Mouse (Mus musculus): ENCODE results near the gene Lman2. TPM values are rescaled to one million over a fixed set of nuclear protein-coding genes. Genes with fewer than 3 reads are reported as not detected.

Gene Lman2
- total and polyA plus RNA-seq, 2 experiments from 2014 or later = 35.0 to 55.7 TPM

DNA sequence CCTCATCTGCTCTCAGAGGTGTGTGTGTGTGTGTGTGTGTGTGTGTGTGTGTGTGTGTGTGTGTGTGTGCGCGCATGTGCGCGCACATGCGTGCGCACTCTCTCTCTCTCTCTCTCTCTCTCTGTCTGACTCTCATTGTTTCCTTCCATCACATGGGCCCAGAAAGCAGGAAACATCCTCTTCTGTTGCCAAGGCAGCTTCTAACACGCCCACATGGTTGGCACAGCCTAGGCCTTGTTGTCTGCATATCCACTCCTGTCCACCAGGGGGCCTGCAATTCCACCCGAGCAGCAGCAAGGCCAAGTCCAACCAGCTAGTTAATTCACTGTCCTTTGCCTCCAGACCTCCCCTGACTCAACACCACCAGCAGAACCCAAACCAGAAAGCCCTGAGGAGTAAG, 35.0 kb downstream of the Lman2 start:
- Histone ChIP-seq H3K36me3 (ENCODE audit: insufficient read depth, low read length) (peaks cover 15% of the 10 kb centered on the region), H3K4me1 (ENCODE audit: insufficient read depth, low read length) (peaks cover 9% of the 10 kb centered on the region), H3K27ac (ENCODE audit: low read depth, low read length) (no peak overlapping the region), H3K9ac (replicated peaks; ENCODE audit: low read length, poor library complexity, severe bottlenecking) (no peak overlapping the region), H3K4me2 (ENCODE audit: low read depth, low read length, poor library complexity, severe bottlenecking) (no peak overlapping the region), H3K27me3 (ENCODE audit: insufficient read depth, low read length) (no peaks in the 10 kb centered on the region), H3K4me3 (ENCODE audit: low read depth, low read length) (no peak overlapping the region), H3K9me3 (ENCODE audit: low read length) (no peaks in the 10 kb centered on the region)
- 37% methylated on average over 7 of the region's 8 CpGs for WGBS
- ATAC-seq (ENCODE audit: low FRiP score) (peak; percentile 51), DNase-seq (ENCODE audit: low spot score) (peak; percentile 95)
- TF ChIP-seq CTCF (IDR thresholded peaks at IDR 0.05) = peak; percentile 94

- TF ChIP-seq CTCF (IDR thresholded peaks at IDR 0.05) = no peak
- ATAC-seq (ENCODE audit: low FRiP score) = no peak
- H3K36me3 ChIP-seq (ENCODE audit: insufficient read depth, low read length) = peaks cover 15% of the 10 kb centered on the region
- H3K4me1 ChIP-seq (ENCODE audit: insufficient read depth, low read length) = peaks cover 9% of the 10 kb centered on the region
- 53% methylated on average over 4 of the region's 4 CpGs for whole genome bisulfite sequencing
- no peak for DNase-seq (ENCODE audit: low spot score)
- H3K27me3 ChIP-seq (ENCODE audit: insufficient read depth, low read length) = no peaks in the 10 kb centered on the region
- no peak overlapping the region; the same call in 1 of the 2 replicates for H3K4me2 ChIP-seq (ENCODE audit: low read depth, low read length, poor library complexity, severe bottlenecking)
- H3K9me3 ChIP-seq (ENCODE audit: low read length) = no peaks in the 10 kb centered on the region
- H3K27ac ChIP-seq (ENCODE audit: low read depth, low read length) = peak overlapping the region; percentile 59
- no peak overlapping the region for H3K4me3 ChIP-seq (ENCODE audit: low read depth, low read length)
- no peak overlapping the region for H3K9ac ChIP-seq (replicated peaks; ENCODE audit: low read length, poor library complexity, severe bottlenecking)
These were observed 35.4 kb downstream of the Lman2 start for GRCm38 (mm10) chr13:55327169-55327568.

DNA sequence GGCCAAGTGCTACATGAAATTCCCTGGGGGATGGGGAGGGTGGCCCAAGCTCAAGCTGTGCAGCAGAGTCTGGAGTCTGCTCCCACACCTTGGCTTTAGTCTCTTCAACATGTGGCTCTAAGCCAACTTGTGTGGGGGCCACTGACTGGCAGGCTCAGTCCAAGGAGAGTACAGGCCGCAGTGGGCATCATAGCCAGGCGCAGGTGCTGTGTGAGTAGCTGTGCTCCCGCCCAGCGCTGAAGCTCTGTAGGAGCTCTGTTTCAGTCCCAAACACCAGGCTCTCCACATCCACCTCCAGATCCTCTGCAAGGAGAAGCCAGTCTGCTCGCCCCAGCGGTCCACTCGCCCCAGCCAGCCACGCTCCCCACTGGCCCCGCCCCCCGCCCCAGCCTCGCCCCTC, 37.0 kb downstream of the Lman2 start:
- H3K4me1 ChIP-seq (ENCODE audit: insufficient read depth, low read length) = peaks cover 14% of the 10 kb centered on the region
- no peak overlapping the region for H3K27ac ChIP-seq (ENCODE audit: low read depth, low read length)
- no peak overlapping the region for H3K9ac ChIP-seq (replicated peaks; ENCODE audit: low read length, poor library complexity, severe bottlenecking)
- 89% methylated on average over 10 of the region's 11 CpGs for WGBS
- no peak overlapping the region for H3K4me2 ChIP-seq (ENCODE audit: low read depth, low read length, poor library complexity, severe bottlenecking)
- no peak for DNase-seq (ENCODE audit: low spot score)
- no peaks in the 10 kb centered on the region for H3K27me3 ChIP-seq (ENCODE audit: insufficient read depth, low read length)
- no peak overlapping the region for H3K4me3 ChIP-seq (ENCODE audit: low read depth, low read length)
- TF ChIP-seq CTCF (IDR thresholded peaks at IDR 0.05) = no peak
- ATAC-seq (ENCODE audit: low FRiP score) = no peak
- H3K36me3 ChIP-seq (ENCODE audit: insufficient read depth, low read length) = peaks cover 15% of the 10 kb centered on the region
- no peaks in the 10 kb centered on the region for H3K9me3 ChIP-seq (ENCODE audit: low read length)

- TF ChIP-seq CTCF (IDR thresholded peaks at IDR 0.05) = peak; percentile 69
- DNase-seq (ENCODE audit: low spot score) = peak; percentile 65
- no peak for ATAC-seq (ENCODE audit: low FRiP score)
- H3K36me3 ChIP-seq (ENCODE audit: insufficient read depth, low read length) = peaks cover 23% of the 10 kb centered on the region
- peak overlapping the region; percentile 86 for H3K4me2 ChIP-seq (ENCODE audit: low read depth, low read length, poor library complexity, severe bottlenecking)
- WGBS = 1% methylated on average over 31 of the region's 31 CpGs
- peaks cover 14% of the 10 kb centered on the region for H3K4me1 ChIP-seq (ENCODE audit: insufficient read depth, low read length)
- H3K4me3 ChIP-seq (ENCODE audit: low read depth, low read length) = peak overlapping the region; percentile 99
- peak overlapping the region; percentile 91 for H3K9ac ChIP-seq (replicated peaks; ENCODE audit: low read length, poor library complexity, severe bottlenecking)
- peak overlapping the region; percentile 76 for H3K27ac ChIP-seq (ENCODE audit: low read depth, low read length)
- no peaks in the 10 kb centered on the region for H3K9me3 ChIP-seq (ENCODE audit: low read length)
- no peaks in the 10 kb centered on the region for H3K27me3 ChIP-seq (ENCODE audit: insufficient read depth, low read length)
These were observed 40.3 kb downstream of the Lman2 start for GRCm38 (mm10) chr13:55322130-55322825.

DNA sequence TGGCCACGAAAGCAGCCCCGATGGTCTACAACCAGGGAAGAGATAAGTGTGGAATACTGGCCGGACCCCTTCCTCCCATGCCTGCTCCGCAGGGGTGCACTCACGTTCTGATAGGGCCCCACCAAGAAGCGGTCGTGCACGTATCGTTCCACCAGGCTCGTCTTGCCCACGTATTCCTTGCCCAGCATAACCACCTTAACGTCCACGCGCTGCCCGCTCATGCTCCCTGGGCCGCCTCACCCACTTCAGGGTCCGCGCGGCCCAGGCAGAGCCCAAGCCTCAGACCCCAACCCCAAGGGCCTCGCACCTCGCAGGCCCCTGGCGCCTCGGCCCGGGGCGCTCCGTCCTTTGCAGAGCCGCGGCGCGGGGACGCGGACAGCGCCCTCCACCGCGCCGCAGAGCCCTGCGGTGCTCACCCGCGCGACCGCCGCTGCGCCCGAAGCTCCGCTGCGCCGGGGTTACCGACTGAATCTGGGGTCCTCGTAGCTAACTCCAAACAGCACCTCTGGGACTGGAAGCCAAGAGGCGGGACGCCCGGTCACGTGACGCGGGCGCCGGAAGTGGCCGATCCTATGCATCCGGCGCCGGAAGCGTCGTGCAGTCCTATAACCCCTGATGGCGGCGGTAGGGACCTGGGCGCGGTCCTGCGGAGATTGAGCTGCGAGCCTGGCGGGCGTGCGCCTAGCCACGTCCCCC, 41.0 kb downstream of the Lman2 start, which contains the start of gene Rab24:
TSS of gene Rab24 (minus strand) at position 513 of the 696 bp plus-strand sequence.
- Histone ChIP-seq H3K36me3 (ENCODE audit: insufficient read depth, low read length) (peaks cover 23% of the 10 kb centered on the region), H3K27me3 (ENCODE audit: insufficient read depth, low read length) (no peaks in the 10 kb centered on the region), H3K4me1 (ENCODE audit: insufficient read depth, low read length) (peaks cover 11% of the 10 kb centered on the region), H3K9me3 (ENCODE audit: low read length) (no peaks in the 10 kb centered on the region), H3K4me2 (ENCODE audit: low read depth, low read length, poor library complexity, severe bottlenecking) (peak within 1 kb of the TSS; percentile 86), H3K4me3 (ENCODE audit: low read depth, low read length) (peak within 1 kb of the TSS; percentile 99), H3K9ac (replicated peaks; ENCODE audit: low read length, poor library complexity, severe bottlenecking) (peak within 1 kb of the TSS; percentile 91), H3K27ac (ENCODE audit: low read depth, low read length) (peak within 1 kb of the TSS; percentile 76)
- DNase-seq (ENCODE audit: low spot score) = peak; percentile 96
- ATAC-seq (ENCODE audit: low FRiP score) = peak; percentile 87
- no peak for TF ChIP-seq CTCF (IDR thresholded peaks at IDR 0.05)
- WGBS = under 1% methylated on average over 73 of the region's 73 CpGs

Data from midbrain, postnatal 0 days (tissue).